Mouse (Mus musculus) cerebellum, postnatal 36 days (tissue): ENCODE results near the gene Kif1b.
"Not testable (repeated sequence)": the region's sequence is repeated elsewhere in the genome, so short reads cannot be mapped to it uniquely, and the experiment has no call there.

Experiments
- DNase-seq, 2 experiments: peaks; one replicate each; pipeline ENCODE4 v3.0.0; 2021 to 2022; ENCODE audit warnings: mixed read lengths in 2 of 2

Kif1b gene

GRCm38 (mm10) chr4:149218476-149218875 is 89.0 kb downstream of the Kif1b start:
- no peak for DNase-seq

DNA sequence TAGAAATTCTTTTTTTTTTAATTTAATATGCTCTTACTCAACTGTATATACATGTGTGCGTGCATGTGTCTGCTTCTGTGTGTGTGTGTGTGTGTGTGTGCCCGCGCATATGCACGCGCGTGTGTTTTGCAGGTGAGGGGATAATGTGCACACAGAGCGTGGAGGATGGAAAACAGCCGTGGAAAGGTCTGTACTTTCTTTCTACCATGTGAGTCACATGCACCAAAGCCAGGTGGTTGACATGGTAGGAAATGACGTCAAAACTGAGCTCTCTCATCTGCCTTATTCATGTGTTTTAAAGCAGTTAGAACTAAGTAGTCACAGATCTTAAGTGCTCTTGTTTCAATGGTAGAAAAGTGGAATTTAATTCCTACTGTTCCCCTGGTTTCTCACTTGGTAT is 91.5 kb downstream of the Kif1b start:
- DNase-seq, result no peak

DNA sequence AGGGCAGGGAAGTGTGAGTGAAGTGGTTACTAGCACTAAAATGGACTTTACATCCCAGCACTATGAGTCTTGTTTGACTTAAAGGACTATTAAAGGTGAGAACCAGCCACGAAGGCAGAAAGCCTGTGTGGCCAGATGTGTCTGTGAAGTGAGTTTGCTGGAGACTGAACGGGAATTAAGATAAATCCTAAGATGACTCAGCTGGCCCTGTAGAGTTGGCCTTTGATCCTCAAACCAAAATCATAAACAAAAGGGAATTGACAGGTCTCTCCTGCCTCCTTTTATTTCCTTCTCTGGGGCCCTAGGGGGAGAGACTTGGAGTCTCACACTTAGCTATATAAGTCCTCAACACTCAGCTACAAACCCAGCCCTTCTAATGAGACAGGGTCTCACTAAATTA is 92.1 kb downstream of the Kif1b start:
- DNase-seq, result no peak

- not testable (repeated sequence) for DNase-seq
Observed at GRCm38 (mm10) chr4:149214468-149214867, 93.0 kb downstream of the Kif1b start.

GRCm38 (mm10) chr4:149213466-149213865 is 94.0 kb downstream of the Kif1b start:
- no peak for DNase-seq

- peak in 1 of 2 experiments; percentile 21 for DNase-seq
Observed at GRCm38 (mm10) chr4:149211441-149211840, 96.1 kb downstream of the Kif1b start.

DNA sequence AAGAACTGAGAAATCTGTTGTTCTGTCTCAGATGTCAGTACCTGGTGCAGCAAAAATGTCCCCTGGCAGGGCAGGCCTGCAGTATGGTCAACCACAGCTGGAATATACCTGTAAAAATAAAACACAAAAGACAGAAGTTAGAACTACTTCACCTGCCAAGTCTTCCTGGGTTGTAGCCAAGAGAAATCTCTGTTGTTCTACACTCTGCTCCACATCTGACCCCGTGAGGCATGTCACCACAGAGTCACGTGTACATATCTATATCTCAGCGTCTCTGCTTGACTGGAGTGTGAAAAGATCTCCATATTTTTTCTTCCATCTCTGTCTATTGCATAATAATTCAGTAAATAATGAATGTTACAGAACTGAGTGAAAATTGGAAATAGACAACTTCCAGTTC is 105.0 kb downstream of the Kif1b start:
- DNase-seq, result no peak

- DNase-seq, result no peak
Observed at GRCm38 (mm10) chr4:149201110-149201509, 106.4 kb downstream of the Kif1b start.

- DNase-seq, result no peak
Observed at GRCm38 (mm10) chr4:149197180-149197579, 110.3 kb downstream of the Kif1b start.

DNA sequence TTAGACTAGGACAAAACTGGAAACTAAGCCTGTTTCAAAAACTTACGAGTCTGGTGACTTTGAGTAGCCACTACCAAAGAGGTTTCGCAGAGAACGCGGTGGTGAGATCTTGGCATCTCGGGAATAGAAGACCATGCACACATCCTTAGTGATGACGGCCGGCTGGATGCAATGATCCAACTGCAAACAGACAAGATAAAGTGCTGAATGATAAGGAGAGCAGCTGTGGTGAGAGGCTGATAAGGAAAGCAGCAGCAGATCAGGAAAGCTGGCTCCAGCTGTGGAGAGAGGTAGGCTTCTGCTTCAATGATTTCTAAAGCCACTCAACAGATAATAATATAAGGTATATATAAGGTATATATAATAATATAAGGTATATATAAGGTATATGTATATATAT is 116.4 kb downstream of the Kif1b start:
- DNase-seq, result no peak

- DNase-seq, result no peak
Observed at GRCm38 (mm10) chr4:149188563-149188962, 118.9 kb downstream of the Kif1b start.

DNA sequence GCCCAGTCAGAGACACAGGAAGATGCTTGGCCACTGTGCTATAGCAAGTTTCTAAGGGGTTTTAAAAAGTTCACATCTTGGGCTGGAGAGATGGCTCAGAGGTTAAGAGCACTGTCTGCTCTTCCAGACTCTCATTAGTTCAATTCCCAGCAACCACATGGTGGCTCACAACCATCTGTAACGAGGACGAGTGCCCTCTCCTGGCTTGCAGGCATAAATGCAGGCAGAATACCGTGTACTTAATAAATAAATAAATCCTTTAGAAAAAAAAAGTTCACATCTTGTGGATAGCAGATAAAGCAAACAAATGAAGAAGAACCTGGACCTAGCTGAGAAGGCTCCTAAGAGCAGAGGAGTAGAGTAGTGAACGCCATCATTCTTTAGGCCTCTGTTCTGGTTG is 124.7 kb downstream of the Kif1b start:
- DNase-seq, result peak in 1 of 2 experiments; percentile 21

DNA sequence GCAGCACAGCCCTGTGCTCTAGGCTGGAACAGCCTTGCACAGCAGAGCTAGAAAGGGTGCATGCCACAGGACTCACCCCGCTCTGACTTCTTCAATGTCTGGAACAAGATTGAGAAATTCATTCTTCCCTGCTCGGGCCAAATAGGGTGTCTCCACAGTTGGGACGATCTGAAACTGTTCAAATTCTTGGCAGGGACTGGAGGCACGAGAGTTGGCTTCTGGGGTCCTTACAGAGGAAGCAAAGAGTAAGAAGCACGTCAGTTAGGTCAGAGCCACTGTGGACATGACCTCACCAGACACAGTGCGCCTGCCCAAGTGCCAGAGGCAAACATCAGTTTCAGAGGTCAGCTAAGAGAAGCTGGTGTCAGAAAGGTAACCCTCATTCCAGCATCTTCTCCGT is 125.3 kb downstream of the Kif1b start:
- no peak for DNase-seq

- DNase-seq, result no peak
Observed at GRCm38 (mm10) chr4:149179573-149179972, 127.9 kb downstream of the Kif1b start.

- no peak for DNase-seq
Observed at GRCm38 (mm10) chr4:149179160-149179559, 128.3 kb downstream of the Kif1b start.

DNA sequence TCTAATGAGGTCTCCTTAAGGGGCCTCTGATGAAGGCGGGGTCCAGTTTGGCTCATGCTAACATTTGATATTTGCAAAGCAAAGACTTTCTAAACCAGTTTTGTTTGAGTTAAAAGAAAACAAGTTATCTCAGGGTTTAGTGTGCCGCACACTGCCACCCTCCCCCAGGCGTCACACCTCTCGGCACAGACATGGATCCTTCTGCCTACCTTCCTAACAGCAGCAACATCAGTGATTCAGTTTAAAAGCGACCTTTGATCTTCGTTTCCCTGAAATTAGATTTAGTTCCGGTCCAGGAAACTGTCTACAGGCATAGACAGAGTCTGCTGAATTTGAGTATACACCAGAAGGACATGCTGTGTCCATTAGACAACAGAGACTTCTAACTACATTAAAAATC is 129.2 kb downstream of the Kif1b start:
- DNase-seq, result no peak

DNA sequence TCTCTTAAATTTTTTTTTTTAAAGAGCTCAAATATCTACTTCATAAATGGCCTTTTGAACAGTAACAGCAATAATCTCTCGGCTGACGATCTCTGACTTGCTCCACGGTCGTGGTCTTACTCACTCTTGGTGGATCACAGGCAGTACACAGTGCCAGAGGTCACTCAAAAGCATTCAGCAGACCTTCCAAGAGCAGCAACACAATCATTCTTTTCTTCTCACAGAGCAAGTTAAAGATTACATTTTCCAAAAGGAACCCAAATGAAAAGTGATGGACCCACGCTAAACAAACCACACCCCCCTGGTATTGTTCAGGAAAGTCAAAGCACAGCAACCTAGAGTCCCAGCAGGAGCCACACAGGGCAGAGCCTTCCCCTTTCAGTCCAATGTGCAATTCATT is 130.4 kb downstream of the Kif1b start:
- no peak for DNase-seq

- DNase-seq, result no peak
Observed at GRCm38 (mm10) chr4:149176645-149177044, 130.8 kb downstream of the Kif1b start.

GRCm38 (mm10) chr4:149173661-149174060 is 133.8 kb downstream of the Kif1b start:
- DNase-seq, result no peak

DNA sequence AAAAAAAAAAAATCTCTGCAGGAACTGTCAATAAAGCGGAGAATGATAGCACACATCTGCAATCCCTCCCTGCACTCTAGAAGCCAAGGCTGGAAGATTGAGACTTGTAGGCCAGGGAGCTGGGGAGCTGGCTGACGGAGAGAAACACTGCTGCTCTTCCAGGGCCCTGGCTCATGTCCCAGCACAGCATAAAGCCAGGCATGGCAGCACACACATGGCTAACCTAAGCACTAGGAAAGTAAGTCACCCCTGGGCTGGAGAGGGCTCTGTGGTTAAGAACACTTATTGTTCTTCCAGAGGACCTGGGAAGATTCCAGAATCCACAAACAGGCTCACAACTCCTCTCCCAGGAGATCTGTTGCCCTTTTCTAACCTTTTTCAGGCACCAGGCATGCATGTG is 134.8 kb downstream of the Kif1b start:
- peak; percentile 47 to 50 for DNase-seq

DNA sequence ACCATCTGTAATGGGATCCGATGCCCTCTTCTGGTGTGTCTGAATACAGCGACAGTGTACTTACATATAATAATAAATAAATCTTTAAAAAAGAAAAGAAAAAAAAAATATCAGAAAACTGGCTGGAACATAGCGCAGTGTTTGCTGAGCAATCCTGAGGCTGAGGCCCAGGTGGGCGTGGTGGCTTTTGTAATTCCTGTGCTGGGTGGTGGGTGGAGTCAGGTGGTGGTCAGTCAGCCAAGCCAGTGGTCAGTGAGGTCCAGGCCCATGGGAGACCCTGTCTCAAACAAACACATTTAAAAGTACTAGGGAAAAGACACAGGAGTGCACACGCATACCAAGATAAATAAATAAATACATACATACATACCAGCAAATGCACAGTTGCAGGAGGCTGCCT is 135.4 kb downstream of the Kif1b start:
- DNase-seq, result no peak

GRCm38 (mm10) chr4:149171581-149171981 is 135.9 kb downstream of the Kif1b start:
- no peak for DNase-seq

DNA sequence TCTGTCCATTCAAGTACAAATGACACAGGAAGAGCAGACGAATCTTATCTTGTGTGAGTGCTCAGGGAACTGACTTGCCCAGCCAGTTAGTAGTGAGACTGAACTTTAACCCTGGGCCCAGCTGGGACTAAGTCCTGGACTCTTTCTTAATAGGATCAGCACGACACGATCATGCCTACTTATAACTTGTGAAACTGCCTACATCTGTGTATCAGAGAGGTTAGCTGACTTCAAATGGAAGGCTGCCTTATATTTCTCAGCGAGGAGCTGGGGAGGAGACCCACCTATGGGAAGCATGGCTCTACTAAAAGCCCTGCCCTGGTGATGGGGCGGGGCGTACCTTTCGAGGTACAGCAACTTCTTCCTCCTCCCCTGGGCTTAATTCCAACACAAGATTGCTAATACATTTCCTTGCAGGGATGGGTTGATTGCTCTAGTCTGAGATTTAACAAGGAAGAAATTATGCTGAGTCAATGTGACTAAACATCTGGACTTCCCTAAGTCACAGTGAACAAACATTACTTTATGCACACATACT is 137.0 kb downstream of the Kif1b start:
- no peak for DNase-seq

GRCm38 (mm10) chr4:149169926-149170325 is 137.6 kb downstream of the Kif1b start:
- DNase-seq, result not testable (repeated sequence)

GRCm38 (mm10) chr4:149168016-149168415 is 139.5 kb downstream of the Kif1b start:
- no peak for DNase-seq
